Mouse (Mus musculus): ENCODE measurements around the gene Cers3. TPM values are rescaled to one million over a fixed set of nuclear protein-coding genes. Genes with fewer than 3 reads are reported as not detected.
A peak's percentile ranks its signal among the peaks of the same experiment; 100 is the strongest.

Cers3 gene
- polyA plus RNA-seq, 1 experiment from 2014 or later, result 2.7 TPM

DNA sequence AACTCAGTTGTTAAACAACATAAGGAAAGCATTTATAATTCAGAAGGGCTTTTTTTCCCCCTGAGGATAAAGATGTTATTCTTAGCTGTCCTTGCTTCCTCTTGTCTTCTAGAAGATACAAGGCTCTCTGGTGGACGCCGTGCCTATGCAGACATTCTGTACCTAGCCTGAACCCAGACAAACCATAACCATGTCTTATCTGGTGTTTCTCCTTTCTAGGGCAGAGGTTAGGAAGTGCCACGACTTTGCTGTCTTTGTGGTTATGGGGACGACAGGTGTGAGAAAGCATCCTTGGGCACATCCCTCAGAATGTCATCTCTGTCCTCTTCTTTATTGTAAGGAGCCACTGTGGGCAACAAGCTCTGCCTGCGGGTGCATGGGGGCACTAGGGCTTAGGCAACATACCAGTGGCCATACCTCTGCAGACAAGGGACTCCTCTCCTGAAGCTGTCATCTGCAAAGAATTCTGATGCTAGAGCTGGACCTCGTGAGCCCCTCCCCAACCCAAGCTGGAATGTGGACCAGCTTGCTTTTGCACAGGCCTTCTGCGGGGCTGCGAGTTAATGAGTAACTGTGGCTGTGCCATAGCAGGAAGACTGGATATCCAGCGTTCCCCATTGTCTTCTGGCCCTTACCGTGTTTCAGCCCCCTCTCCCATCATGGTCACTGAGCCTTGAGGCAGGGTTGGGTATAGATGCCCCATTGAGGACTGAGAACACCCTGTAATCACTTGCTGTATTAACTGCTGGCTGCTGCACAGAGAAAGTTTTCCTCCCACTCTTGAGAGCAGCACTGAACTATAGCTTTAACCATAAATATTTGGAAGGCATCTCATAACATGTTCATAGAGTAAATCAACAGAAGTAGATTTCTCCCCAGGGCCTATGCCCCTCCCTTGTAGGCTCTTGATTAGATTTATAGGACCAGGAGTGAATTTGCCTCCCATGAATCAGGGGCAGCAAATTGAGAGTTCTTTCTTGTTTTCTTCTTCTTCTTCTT is 36.9 kb downstream of the Cers3 start:
- DNase-seq (ENCODE audit: low spot score), result no peak

DNA sequence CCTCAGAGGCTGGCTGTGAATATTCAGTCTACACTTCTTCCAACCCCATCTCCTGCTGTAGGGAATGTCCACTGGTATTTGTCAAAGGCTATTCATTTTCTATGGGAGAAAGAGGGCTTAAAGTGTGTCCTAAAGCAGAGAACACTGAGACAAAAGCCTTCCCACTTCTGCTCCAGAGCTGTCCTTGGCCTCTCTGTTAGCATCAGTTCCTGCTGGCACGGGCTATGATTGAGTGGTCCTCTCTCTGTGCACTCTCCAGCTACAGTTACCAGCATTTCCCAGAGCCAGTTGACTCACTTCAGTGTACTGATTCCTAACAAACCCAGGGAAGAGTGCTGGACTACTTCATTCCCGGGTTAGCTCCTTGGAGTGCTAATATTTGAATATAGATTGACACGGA is 43.2 kb downstream of the Cers3 start:
- no peak for DNase-seq (ENCODE audit: low spot score)

GRCm38 (mm10) chr7:66787816-66788215 is 44.5 kb downstream of the Cers3 start:
- DNase-seq (ENCODE audit: low spot score), result no peak

DNA sequence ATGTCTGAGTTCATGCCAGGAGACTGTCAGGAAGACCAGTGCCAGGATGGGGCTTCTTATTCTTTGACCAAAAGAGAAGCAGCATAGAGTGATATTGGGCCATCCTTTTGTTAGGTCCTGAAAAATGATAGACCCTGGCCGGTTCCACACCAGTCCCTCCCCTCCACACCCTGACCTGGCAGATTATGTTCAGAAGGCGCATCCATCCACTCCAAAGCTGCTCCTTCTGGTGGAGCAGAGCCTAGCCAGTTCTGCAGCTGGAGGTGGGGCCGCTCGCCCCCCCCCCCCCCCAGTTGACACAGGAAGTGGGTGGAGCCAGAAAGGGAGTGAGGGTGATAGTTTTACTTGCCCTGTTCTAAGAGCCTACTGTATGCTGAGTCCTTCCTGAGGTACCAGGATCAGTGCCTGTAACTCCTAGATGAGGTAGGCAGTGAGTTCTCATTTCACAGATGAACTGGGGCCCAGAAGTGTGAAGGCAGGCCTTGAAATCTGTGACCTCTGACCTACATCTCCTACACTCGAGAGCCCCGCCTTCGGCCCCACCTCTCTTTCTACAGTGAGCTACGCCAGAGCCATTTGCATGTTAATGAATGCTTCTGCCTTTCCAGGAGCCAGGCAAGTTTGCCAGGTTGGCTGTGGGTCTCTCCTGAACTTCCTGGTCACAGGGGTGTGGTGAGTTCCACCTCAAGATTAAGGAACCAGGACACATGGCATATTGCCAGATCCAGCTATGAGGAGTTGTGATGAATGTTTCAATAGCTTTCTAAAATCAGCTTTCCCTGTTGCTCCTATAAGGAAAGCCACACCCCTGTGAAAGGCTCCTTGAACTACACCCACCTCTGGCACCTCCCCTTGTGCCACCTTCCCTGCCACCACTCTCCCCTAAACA is 46.8 kb downstream of the Cers3 start:
- peak; percentile 35 for DNase-seq (ENCODE audit: low spot score)

DNA sequence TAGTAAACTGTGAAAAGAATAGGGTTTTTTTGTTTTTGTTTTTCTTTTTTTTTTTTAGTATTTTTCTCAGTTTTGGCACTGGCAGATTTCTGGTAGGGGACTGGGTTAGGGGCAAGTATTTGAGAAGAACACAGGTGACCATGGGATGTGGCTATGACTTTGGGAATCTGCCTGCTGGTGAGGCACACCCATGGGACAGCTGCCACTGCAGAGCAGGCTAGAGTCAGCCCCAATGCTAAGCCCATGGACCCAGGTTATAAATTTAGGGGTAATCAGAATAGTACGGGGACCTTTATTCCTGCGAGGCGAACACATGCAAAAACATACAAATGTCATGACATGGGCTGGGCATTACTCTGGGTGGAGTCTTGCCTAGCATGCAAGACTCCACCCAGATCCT is 47.7 kb downstream of the Cers3 start:
- no peak for DNase-seq (ENCODE audit: low spot score)

- no peak for DNase-seq (ENCODE audit: low spot score)
Observed at GRCm38 (mm10) chr7:66796909-66797308, 53.6 kb downstream of the Cers3 start.

DNA sequence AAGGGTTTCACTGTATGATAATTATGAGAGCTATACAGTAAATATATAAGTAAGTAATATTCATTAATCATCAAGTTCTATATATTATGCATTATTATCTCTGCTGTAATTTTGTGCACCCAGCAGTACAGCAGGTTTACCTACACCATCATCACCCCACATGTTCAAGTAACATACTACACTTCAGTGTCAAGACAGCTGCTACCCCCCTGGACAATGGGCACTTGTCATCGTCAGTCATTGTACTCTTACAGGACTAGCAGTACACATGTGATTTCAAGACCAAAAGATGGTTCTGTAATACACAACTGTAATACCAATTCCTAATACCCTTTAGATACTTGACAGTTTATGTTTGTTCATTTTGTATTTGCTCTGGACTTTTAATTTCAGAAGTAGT is 54.0 kb downstream of the Cers3 start:
- DNase-seq (ENCODE audit: low spot score), result no peak

GRCm38 (mm10) chr7:66798826-66799225 is 55.5 kb downstream of the Cers3 start:
- no peak for DNase-seq (ENCODE audit: low spot score)

DNA sequence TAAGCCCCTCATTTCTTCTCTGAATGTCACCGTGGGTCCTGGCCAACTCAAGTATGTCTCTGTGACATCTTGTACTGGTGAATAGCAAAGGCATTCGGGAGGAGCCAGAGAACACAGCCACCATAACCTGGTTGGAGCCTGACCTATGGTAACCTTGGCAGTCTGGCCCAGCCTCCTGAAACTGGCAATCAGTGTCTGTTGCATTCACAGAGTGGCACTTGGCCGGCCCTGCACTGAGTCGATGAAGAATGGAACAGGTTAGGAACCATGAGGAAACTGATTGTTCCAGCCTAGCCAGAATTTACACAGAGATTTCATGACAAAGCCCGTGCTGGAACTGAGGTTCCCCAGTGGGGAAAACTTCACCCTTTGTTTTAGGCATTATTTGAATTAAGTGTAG is 57.5 kb downstream of the Cers3 start:
- no peak for DNase-seq (ENCODE audit: low spot score)

- DNase-seq (ENCODE audit: low spot score), result no peak
Observed at GRCm38 (mm10) chr7:66801785-66802184, 58.5 kb downstream of the Cers3 start.

GRCm38 (mm10) chr7:66803798-66804197 is 60.5 kb downstream of the Cers3 start:
- no peak for DNase-seq (ENCODE audit: low spot score)

GRCm38 (mm10) chr7:66806801-66807200 is 63.5 kb downstream of the Cers3 start:
- DNase-seq (ENCODE audit: low spot score), result no peak

GRCm38 (mm10) chr7:66810436-66810835 is 67.1 kb downstream of the Cers3 start:
- DNase-seq (ENCODE audit: low spot score), result no peak

DNA sequence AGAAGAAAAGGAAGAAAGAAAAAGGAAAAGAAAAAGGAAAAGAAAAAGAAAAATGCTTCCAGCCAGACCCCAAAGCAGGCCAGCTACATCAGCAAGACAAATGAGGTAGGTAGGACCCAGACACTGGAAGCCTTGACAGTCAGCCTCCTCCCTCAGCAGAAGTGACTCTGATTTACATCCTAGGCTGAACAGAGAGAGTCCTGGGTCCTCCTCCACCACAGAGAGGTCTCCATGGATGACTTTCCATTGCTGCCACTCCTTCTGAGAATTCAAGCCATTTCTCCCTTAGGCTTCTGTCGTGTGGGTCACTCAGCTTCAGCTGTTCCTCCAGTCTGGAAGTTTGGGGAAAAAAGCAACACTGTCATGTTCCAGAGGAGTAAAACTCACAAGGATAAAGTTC is 68.0 kb downstream of the Cers3 start:
- no peak for DNase-seq (ENCODE audit: low spot score)

DNA sequence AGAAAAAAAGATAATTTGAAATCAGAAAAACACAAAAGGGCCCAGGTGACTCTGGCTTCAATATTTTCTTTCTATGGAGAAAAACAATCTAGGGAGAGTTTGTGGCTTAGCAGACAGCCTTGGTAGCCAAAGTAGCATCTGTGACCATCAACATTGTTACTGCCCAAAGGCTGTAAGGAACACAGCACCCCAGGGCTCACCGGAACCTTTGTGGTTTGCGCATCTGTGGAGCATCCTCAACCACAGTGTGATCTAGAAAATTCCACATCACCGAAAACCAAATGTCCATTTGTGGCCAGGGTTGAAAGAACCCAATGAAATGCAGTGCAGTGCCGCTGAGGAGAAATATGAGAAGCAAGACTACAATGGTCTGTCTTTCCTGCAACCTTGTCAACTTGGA is 69.0 kb downstream of the Cers3 start:
- no peak for DNase-seq (ENCODE audit: low spot score)

DNA sequence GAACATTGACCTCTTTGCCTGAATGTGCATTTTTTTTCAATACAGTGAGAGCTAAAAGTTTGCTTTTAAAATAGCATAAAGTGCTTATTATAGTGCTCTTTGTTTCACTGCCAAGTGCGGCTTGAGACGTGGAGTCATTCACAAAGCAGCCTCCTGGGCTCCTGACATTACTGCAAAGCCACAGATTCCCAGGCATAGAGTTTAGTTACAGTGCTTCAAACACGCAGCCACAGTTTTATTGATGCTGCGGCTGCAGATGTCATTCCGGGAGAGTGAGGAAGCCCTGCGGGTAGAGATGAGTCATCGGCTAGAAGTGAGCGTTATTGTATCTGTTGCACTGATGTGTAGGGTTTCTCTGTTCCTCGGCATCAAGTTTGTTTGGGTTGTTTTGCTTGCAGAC is 69.4 kb downstream of the Cers3 start:
- DNase-seq (ENCODE audit: low spot score), result peak; percentile 5

GRCm38 (mm10) chr7:66813172-66813571 is 69.9 kb downstream of the Cers3 start:
- DNase-seq (ENCODE audit: low spot score), result no peak

DNA sequence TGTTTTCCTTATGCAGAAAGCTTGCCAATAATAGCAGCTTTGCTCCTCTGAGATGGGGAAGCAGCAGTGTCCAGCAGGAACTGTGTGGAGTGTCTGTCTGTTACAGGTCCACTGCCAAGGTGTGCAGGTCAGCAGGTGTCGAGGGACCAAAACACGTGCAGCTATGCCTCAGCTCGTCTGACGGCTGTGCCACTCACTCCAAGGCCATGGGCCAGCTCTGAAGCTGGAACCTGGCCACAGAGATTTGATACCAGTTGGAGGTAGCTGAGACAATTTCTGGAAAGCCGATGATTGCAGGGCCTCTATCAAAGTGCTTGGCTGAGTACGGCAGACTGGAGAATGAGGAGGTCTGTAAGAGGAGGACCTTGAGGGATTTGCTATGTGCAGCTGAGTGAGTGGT is 72.2 kb downstream of the Cers3 start:
- no peak for DNase-seq (ENCODE audit: low spot score)

GRCm38 (mm10) chr7:66820034-66820433 is 76.7 kb downstream of the Cers3 start:
- peak; percentile 74 for DNase-seq (ENCODE audit: low spot score)

DNA sequence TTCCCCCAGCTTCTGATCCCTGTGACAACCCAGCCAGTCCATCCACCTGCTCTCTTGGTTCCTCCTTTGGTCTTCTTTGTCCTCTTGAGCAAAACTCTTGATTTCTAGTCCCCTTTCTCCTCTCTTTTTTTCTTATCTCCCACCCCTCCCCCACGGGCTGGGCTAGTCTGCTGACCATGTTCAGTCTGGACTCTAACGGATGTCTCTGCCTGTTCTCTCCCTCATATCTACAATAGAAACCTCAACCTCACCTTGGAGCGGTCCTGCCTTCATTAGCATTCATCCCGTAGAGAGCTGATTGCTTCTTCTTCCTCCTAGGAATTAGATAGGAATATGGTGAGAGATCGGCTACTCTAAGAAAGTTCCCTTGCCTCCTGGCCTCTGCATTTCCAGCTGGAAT is 87.5 kb downstream of the Cers3 start:
- DNase-seq (ENCODE audit: low spot score), result no peak

- DNase-seq (ENCODE audit: low spot score), result no peak
Observed at GRCm38 (mm10) chr7:66831295-66831694, 88.0 kb downstream of the Cers3 start.

DNA sequence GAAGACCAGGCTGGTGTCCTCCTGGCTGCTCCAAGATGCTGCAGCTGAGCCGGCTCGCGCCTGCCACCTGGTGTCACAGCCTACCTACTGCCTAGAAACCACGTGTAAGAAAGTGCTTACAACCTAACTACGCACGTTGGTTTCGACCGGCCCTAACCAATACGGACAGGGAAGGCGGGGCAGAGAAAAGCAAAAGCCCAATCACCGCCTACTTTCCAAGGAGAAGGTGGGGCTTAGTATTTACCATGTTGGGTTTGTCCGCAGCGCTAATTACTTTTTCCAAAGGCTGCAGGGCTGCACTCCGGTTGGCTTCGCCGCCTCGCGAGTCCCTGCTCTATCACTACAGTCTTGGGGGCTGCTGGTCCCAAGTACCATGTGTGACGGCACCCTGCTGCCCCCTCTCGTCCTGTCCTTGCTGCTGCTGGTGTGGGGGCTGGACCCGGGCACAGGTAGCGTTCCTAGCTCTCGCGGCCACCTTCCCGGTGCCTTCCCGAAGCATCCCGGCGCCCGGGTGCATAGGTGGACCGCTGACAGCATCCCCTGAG is 96.2 kb downstream of the Cers3 start, which contains the start of gene Adamts17:
Gene Adamts17, plus strand, starts transcription at position 273 of the 545 bp plus-strand sequence.
- peak; percentile 94 for DNase-seq (ENCODE audit: low spot score)

All from thymus, postnatal 0 days (tissue).